Mouse (Mus musculus): ENCODE results near the gene Ptk6. TPM values are rescaled to one million over a fixed set of nuclear protein-coding genes. Genes with fewer than 3 reads are reported as not detected.

Gene Ptk6
- polyA plus RNA-seq, 1 experiment from 2014 or later = 0.27 TPM

DNA sequence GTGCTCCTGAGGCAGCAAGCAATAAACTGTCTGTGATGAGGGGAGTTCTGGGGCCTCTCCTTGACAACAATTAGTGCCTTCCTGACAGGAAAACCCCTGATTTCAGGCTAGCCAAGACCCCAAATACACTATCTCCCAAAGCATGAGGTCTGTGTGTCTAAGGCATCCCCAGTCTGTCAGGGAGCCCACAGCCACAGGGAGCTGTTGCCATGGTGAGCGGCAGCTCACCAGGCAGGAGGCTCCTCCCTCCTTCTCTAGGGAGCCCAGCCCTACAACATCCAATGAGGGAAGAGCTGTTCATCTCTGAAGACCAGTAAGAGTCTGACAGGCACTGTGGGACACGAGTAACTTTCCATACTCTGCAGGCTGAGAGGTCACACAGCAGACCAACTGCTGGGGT lies 42.8 kb downstream of the Ptk6 start:
- H3K4me2 ChIP-seq (ENCODE audit: low read depth, low read length) = no peak overlapping the region
- H3K4me3 ChIP-seq (ENCODE audit: low read depth, low read length) = no peak overlapping the region
- H3K9ac ChIP-seq (ENCODE audit: low read depth, low read length) = no peak overlapping the region
- no peaks in the 10 kb centered on the region for H3K4me1 ChIP-seq (ENCODE audit: control insufficient read depth, low read depth, low read length)
- no peaks in the 10 kb centered on the region for H3K36me3 ChIP-seq (ENCODE audit: control insufficient read depth, insufficient read depth)
- WGBS (ENCODE audit: insufficient replicate concordance) = 2% methylated on average over 2 of the region's 2 CpGs
- H3K9me3 ChIP-seq (replicated peaks; ENCODE audit: control insufficient read depth, low read length) = no peaks in the 10 kb centered on the region
- ATAC-seq (ENCODE audit: low read depth) = peak; percentile 24; the same call in 1 of the 2 replicates
- no peak overlapping the region for H3K27ac ChIP-seq (ENCODE audit: low read length)
- H3K27me3 ChIP-seq (ENCODE audit: control insufficient read depth, insufficient read depth, low read depth, low read length) = peaks cover 21% of the 10 kb centered on the region

DNA sequence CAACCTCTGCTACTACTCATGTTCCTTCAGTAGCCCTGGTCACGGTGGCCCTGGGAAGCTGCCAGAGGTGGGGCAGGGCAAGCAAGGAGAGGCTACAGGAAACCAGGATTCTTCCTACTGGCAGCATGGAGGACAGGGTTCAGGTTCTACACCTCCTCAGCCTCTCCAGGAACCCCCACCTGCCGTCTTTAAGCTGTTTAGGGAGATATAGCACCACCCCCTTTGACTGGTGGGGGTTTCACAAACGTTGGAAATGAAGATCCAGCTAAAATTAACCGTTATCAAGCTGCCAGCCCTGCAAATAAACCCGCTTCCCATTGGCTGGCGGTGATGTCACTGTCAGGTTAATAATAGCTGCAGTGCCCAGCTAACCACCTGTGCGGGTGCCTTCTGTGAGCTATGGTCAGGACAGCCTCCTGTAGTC lies 43.5 kb downstream of the Ptk6 start:
- no peak for ATAC-seq (ENCODE audit: low read depth)
- Histone ChIP-seq H3K9ac (ENCODE audit: low read depth, low read length) (no peak overlapping the region), H3K27ac (ENCODE audit: low read length) (no peak overlapping the region), H3K4me3 (ENCODE audit: low read depth, low read length) (no peak overlapping the region), H3K4me2 (ENCODE audit: low read depth, low read length) (no peak overlapping the region), H3K9me3 (replicated peaks; ENCODE audit: control insufficient read depth, low read length) (no peaks in the 10 kb centered on the region), H3K27me3 (ENCODE audit: control insufficient read depth, insufficient read depth, low read depth, low read length) (peaks cover 21% of the 10 kb centered on the region), H3K36me3 (ENCODE audit: control insufficient read depth, insufficient read depth) (no peaks in the 10 kb centered on the region), H3K4me1 (ENCODE audit: control insufficient read depth, low read depth, low read length) (no peaks in the 10 kb centered on the region)
- 38% methylated on average over 7 of the region's 7 CpGs for WGBS (ENCODE audit: insufficient replicate concordance)

DNA sequence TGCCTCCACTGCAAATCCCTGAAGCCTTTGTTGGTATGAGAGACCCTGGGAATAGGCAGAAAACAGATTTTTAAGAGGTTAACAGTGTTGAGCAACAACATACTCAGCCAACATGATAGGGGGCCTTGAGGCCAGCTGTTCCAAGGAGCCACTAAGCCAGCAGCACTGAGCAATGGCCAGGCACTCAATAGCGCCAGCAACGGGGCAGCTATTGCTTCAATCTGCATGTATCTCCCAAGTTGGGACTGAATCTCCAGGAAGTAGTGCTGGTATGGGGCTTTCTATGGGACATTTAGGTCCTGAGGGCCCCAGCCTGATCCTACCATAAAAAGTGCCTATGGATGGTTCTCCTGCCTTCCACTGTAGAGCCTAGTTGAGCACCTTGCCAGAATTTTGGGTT lies 44.1 kb downstream of the Ptk6 start:
- 86% methylated on average over 2 of the region's 2 CpGs for WGBS (ENCODE audit: insufficient replicate concordance)
- Histone ChIP-seq H3K4me3 (ENCODE audit: low read depth, low read length) (no peak overlapping the region), H3K9me3 (replicated peaks; ENCODE audit: control insufficient read depth, low read length) (no peaks in the 10 kb centered on the region), H3K27ac (ENCODE audit: low read length) (no peak overlapping the region), H3K9ac (ENCODE audit: low read depth, low read length) (no peak overlapping the region), H3K4me2 (ENCODE audit: low read depth, low read length) (no peak overlapping the region), H3K27me3 (ENCODE audit: control insufficient read depth, insufficient read depth, low read depth, low read length) (peaks cover 21% of the 10 kb centered on the region), H3K36me3 (ENCODE audit: control insufficient read depth, insufficient read depth) (no peaks in the 10 kb centered on the region), H3K4me1 (ENCODE audit: control insufficient read depth, low read depth, low read length) (no peaks in the 10 kb centered on the region)
- ATAC-seq (ENCODE audit: low read depth) = no peak

DNA sequence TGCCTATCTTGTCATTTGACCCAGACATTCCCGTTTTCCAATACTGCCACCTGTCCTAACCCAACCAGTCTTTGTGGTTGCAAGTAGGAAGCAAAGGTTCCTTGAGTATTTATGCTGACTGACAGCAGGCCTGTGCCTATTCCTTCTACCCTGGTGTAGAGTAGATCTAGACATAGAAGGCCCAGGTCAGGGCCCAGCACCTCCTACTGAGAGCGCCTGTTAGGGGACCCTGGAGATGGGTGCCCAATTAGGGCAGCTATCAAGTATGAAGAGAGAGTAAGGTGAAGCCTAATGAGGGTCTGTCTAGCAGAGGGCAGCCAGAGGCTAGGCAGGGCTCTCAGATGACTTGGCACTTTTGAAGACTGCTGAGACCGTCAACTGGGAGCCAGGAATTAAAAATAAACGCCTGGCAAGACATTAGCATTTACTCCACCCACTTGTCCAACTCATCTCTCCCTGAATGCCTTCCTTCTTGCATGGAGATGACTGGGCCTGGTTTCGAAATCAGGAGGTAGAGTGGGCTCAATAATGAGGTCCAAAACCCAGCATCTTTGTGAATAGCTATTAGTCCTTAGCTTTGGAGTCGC lies 44.8 kb downstream of the Ptk6 start:
- no peaks in the 10 kb centered on the region for H3K36me3 ChIP-seq (ENCODE audit: control insufficient read depth, insufficient read depth)
- whole genome bisulfite sequencing (ENCODE audit: insufficient replicate concordance) = 43% methylated on average over 6 of the region's 6 CpGs
- no peak overlapping the region for H3K9ac ChIP-seq (ENCODE audit: low read depth, low read length)
- no peak for ATAC-seq (ENCODE audit: low read depth)
- no peaks in the 10 kb centered on the region for H3K4me1 ChIP-seq (ENCODE audit: control insufficient read depth, low read depth, low read length)
- no peaks in the 10 kb centered on the region for H3K9me3 ChIP-seq (replicated peaks; ENCODE audit: control insufficient read depth, low read length)
- H3K27ac ChIP-seq (ENCODE audit: low read length) = no peak overlapping the region
- peaks cover 21% of the 10 kb centered on the region for H3K27me3 ChIP-seq (ENCODE audit: control insufficient read depth, insufficient read depth, low read depth, low read length)
- H3K4me3 ChIP-seq (ENCODE audit: low read depth, low read length) = no peak overlapping the region
- no peak overlapping the region for H3K4me2 ChIP-seq (ENCODE audit: low read depth, low read length)

DNA sequence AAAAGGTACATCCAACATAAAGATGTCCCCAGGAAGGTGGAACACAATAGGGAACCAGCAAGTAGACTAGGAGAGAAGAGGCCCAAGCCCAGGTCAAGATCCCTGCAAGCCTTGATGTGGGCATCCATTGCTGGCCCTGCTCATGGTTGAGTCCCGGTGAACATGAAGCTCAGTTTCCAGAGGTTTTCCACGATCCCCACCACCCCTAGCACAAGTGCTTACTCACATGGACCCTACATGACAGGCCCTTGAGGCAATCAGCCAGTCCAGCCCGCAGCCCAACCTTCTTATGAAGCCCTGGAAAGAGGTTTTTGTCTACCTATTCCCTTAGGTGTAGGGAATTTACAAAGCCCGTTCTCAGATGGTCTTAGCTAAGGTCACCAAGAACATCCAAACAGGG lies 45.4 kb downstream of the Ptk6 start:
- Histone ChIP-seq H3K4me3 (ENCODE audit: low read depth, low read length) (no peak overlapping the region), H3K27me3 (ENCODE audit: control insufficient read depth, insufficient read depth, low read depth, low read length) (peaks cover 21% of the 10 kb centered on the region), H3K4me2 (ENCODE audit: low read depth, low read length) (no peak overlapping the region), H3K27ac (ENCODE audit: low read length) (no peak overlapping the region), H3K9ac (ENCODE audit: low read depth, low read length) (no peak overlapping the region), H3K4me1 (ENCODE audit: control insufficient read depth, low read depth, low read length) (no peaks in the 10 kb centered on the region), H3K9me3 (replicated peaks; ENCODE audit: control insufficient read depth, low read length) (no peaks in the 10 kb centered on the region), H3K36me3 (ENCODE audit: control insufficient read depth, insufficient read depth) (no peaks in the 10 kb centered on the region)
- no peak for ATAC-seq (ENCODE audit: low read depth)
- whole genome bisulfite sequencing (ENCODE audit: insufficient replicate concordance) = 55% methylated on average over 4 of the region's 4 CpGs

DNA sequence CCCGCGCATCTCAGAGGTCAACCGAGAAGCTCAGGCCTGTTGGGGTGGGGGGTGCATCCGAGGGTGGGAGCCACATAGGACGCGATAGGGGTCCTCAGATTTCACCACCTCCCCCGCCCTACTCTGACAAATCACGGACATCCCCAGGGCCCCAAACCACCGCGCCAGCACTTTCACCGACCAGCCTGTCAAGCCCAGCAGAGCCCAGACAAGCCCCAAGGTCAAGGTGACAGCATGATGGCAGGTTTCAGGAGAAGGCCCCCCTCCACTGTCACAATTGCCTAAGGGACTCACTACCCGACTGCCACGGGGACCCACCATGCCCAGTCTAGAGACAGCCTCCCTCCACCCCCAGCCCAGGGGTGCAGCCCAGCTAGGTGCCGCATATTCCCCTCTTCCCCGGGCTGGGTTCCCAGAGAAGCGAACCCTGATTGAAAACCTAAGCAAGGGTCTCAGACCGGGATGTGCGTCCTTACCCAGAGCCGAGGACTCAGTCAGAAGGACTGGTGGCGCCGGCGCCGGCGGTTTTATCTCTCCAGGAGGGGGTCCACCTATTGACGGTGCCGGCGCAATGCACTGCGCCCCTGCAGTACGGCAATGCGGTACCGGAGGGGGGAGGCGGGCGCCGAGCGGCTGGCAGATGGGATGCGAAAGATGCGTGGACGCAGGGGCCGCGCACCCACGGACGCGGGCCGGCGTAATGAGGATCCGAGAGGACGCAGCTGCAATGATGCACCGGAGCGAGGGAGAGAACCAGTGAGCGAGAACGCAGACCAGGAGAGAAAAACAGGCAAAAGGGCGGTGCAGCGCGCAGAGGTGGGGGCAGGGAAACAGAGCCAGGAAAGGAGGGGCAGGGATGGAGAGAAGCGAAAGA lies 46.1 kb downstream of the Ptk6 start, which contains the start of gene Eef1a2:
Gene Eef1a2, minus strand, starts transcription at position 767 of the 874 bp plus-strand sequence.
- Histone ChIP-seq H3K27ac (ENCODE audit: low read length) (no peak within 1 kb of the TSS), H3K27me3 (ENCODE audit: control insufficient read depth, insufficient read depth, low read depth, low read length) (peaks cover 21% of the 10 kb centered on the region), H3K4me3 (ENCODE audit: low read depth, low read length) (no peak within 1 kb of the TSS), H3K9ac (ENCODE audit: low read depth, low read length) (no peak within 1 kb of the TSS), H3K4me1 (ENCODE audit: control insufficient read depth, low read depth, low read length) (no peaks in the 10 kb centered on the region), H3K9me3 (replicated peaks; ENCODE audit: control insufficient read depth, low read length) (no peaks in the 10 kb centered on the region), H3K36me3 (ENCODE audit: control insufficient read depth, insufficient read depth) (no peaks in the 10 kb centered on the region), H3K4me2 (ENCODE audit: low read depth, low read length) (no peak within 1 kb of the TSS)
- 5% methylated on average over 55 of the region's 55 CpGs for WGBS (ENCODE audit: insufficient replicate concordance)
- ATAC-seq (ENCODE audit: low read depth) = no peak

DNA sequence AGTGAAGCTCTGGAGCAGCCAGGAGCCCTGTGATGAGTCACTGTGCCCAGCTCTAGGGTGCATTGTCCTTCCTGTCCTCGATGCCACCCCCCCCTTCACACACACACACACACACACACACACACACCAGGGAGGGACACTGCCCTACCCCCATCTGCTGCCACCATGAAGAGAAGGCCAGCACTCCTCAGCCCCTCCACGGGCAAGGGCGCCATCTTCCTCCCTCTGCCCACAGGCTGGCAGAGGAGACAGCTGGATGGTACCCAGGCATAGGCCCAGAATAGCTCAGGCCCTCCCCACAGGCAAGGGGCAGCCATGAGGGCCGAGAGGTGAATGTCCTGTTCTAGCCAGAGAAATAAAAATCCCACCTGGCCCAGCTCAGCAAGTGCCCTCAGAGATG lies 46.8 kb downstream of the Ptk6 start:
- H3K9me3 ChIP-seq (replicated peaks; ENCODE audit: control insufficient read depth, low read length) = no peaks in the 10 kb centered on the region
- no peak overlapping the region for H3K27ac ChIP-seq (ENCODE audit: low read length)
- H3K4me2 ChIP-seq (ENCODE audit: low read depth, low read length) = no peak overlapping the region
- no peaks in the 10 kb centered on the region for H3K4me1 ChIP-seq (ENCODE audit: control insufficient read depth, low read depth, low read length)
- no peak overlapping the region for H3K9ac ChIP-seq (ENCODE audit: low read depth, low read length)
- no peak overlapping the region for H3K4me3 ChIP-seq (ENCODE audit: low read depth, low read length)
- no peaks in the 10 kb centered on the region for H3K36me3 ChIP-seq (ENCODE audit: control insufficient read depth, insufficient read depth)
- H3K27me3 ChIP-seq (ENCODE audit: control insufficient read depth, insufficient read depth, low read depth, low read length) = peaks cover 21% of the 10 kb centered on the region
- 40% methylated on average over 4 of the region's 4 CpGs for WGBS (ENCODE audit: insufficient replicate concordance)
- no peak for ATAC-seq (ENCODE audit: low read depth)

DNA sequence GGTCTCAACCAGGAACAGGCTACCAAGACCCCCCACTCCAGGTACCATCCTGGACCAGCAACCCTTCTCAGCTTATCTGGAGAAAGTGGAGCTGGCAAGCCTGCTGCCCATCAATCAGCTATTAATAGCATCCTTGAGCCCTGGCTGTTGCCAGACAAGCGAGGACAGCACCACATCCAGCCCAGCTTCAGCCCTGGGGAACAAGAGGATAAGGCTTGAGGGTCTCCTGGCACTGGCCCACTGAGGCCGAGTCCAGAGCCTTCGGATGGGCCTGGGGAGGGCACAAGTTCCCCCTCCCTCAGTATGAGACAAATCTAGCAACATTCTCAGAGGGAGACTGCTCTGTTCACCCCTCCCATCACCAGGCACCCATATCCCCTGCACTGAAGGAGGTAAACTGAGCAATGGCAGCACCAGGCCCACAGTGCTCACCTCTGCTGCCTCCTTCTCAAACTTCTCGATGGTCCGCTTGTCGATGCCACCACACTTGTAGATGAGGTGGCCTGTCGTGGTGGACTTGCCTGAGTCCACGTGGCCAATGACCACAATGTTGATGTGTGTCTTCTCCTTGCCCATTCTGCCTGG lies 47.7 kb downstream of the Ptk6 start:
- Histone ChIP-seq H3K36me3 (ENCODE audit: control insufficient read depth, insufficient read depth) (no peaks in the 10 kb centered on the region), H3K27ac (ENCODE audit: low read length) (no peak overlapping the region), H3K4me3 (ENCODE audit: low read depth, low read length) (no peak overlapping the region), H3K4me1 (ENCODE audit: control insufficient read depth, low read depth, low read length) (no peaks in the 10 kb centered on the region), H3K9me3 (replicated peaks; ENCODE audit: control insufficient read depth, low read length) (no peaks in the 10 kb centered on the region), H3K27me3 (ENCODE audit: control insufficient read depth, insufficient read depth, low read depth, low read length) (peaks cover 21% of the 10 kb centered on the region), H3K9ac (ENCODE audit: low read depth, low read length) (no peak overlapping the region), H3K4me2 (ENCODE audit: low read depth, low read length) (no peak overlapping the region)
- 40% methylated on average over 8 of the region's 8 CpGs for WGBS (ENCODE audit: insufficient replicate concordance)
- no peak for ATAC-seq (ENCODE audit: low read depth)

DNA sequence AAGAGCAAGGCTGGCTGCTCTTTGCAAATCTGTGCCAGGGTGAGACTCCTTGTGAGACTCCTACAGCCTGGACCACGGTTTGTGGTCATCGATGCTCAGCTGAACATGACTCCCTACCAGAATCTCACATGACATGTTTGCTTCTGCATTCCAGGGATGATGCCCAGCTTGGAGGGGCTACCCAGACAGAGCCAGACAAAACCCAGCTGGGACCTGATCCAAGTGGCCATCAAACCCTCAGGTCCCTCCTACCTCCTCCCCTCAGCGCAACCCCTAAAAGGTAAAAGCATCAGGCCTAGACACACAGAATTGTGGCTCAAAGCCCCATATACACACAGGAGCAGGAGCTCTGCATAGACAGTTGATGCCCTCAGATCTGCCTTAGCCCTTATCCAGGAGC lies 48.2 kb downstream of the Ptk6 start:
- no peak overlapping the region for H3K4me3 ChIP-seq (ENCODE audit: low read depth, low read length)
- H3K4me2 ChIP-seq (ENCODE audit: low read depth, low read length) = no peak overlapping the region
- no peaks in the 10 kb centered on the region for H3K36me3 ChIP-seq (ENCODE audit: control insufficient read depth, insufficient read depth)
- peaks cover 25% of the 10 kb centered on the region for H3K27me3 ChIP-seq (ENCODE audit: control insufficient read depth, insufficient read depth, low read depth, low read length)
- 61% methylated on average over 3 of the region's 3 CpGs for WGBS (ENCODE audit: insufficient replicate concordance)
- no peaks in the 10 kb centered on the region for H3K4me1 ChIP-seq (ENCODE audit: control insufficient read depth, low read depth, low read length)
- no peak overlapping the region for H3K9ac ChIP-seq (ENCODE audit: low read depth, low read length)
- no peak overlapping the region for H3K27ac ChIP-seq (ENCODE audit: low read length)
- H3K9me3 ChIP-seq (replicated peaks; ENCODE audit: control insufficient read depth, low read length) = no peaks in the 10 kb centered on the region
- ATAC-seq (ENCODE audit: low read depth) = no peak
